Mouse (Mus musculus) cerebellum, adult 8-10 months (tissue): ENCODE data around the gene Olfr995.

Source experiments
- DNase-seq: peaks from one replicate; pipeline ENCODE4 v3.0.0; 2022

Olfr995 gene

GRCm38 (mm10) chr2:85443539-85443938 is at the start of gene Olfr995:
Gene Olfr995 (minus strand): TSS chr2:85443639.
- no peak for DNase-seq

- no peak for DNase-seq
Measured at GRCm38 (mm10) chr2:85490396-85490795, 47.0 kb upstream of the Olfr995 start.

- DNase-seq = no peak
Measured at GRCm38 (mm10) chr2:85466801-85467325, 23.4 kb upstream of the Olfr995 start.

- no peak for DNase-seq
Measured at GRCm38 (mm10) chr2:85442546-85442945, 893 bp downstream of the Olfr995 start.

- DNase-seq = no peak
Measured at GRCm38 (mm10) chr2:85436351-85436750, 7.1 kb downstream of the Olfr995 start, which contains the start of gene Olfr994. Gene Olfr994 (minus strand): TSS chr2:85436451.

- DNase-seq = no peak
Measured at GRCm38 (mm10) chr2:85425893-85426292, 17.5 kb downstream of the Olfr995 start.

- DNase-seq = no peak
Measured at GRCm38 (mm10) chr2:85414777-85415176, 28.7 kb downstream of the Olfr995 start, which contains the start of gene Olfr993. Gene Olfr993 (minus strand): TSS chr2:85414877.

GRCm38 (mm10) chr2:85409369-85409768 is 34.1 kb downstream of the Olfr995 start, which contains the start of gene Olfr992:
Gene Olfr992 (minus strand): TSS chr2:85409469.
- DNase-seq = no peak
